Mouse (Mus musculus) left cerebral cortex, postnatal 25 days (tissue): ENCODE results near the gene Pla2g6. TPM values are rescaled to one million over a fixed set of nuclear protein-coding genes. Genes with fewer than 3 reads are reported as not detected.

Experiments
- DNase-seq, 2 experiments: peaks; one replicate each; pipeline ENCODE4 v3.0.0; 2022; ENCODE audit warnings: low spot score in 2 of 2, mixed read lengths in 1 of 2
- intact Hi-C: fragments of 180-260 bp; cut with DNase I; formaldehyde crosslinking; loops from one replicate; pipeline ENCODE4 v1.15.1; 2025
- total RNA-seq, 2 experiments: library from RNA; stranded (reverse); gene quantifications; 2 replicates each; pipeline ENCODE4 v1.2.3; 2021

Pla2g6 gene
- total RNA-seq, 2 experiments from 2014 or later = 20.6 to 22.4 TPM

DNA sequence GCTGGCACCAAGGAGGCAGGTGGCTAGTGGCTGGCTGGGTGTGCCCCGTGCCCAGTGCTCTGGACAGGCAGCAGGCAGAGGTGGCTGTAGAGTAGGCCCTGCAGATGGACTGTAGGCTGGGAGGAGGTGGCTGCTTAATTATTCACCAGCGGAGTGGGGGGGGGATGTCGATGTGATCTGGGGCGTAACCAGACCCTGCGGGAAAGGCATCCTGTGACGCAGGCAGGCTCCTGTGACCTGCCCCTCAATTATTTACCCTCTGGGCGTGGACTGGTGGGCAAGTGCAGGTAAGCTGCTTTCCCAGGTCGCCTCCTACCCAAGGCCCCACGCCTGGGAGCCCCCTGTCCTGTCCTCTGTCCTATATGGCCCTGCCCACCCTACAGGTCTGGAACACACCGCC, 42.8 kb downstream of the Pla2g6 start, which contains the start of gene Baiap2l2:
Gene Baiap2l2 (minus strand): TSS at position 139 of the 400 bp plus-strand sequence.
- intact Hi-C loops = no loop called here

GRCm38 (mm10) chr15:79283371-79283770, 44.8 kb downstream of the Pla2g6 start:
- DNase-seq = no peak
- intact Hi-C loops = no loop called here

More for the DNA sequence above, 42.8 kb downstream of the Pla2g6 start, which contains the start of gene Baiap2l2:
- DNase-seq = no peak

- DNase-seq = no peak
- intact Hi-C loops = no loop called here
These were observed 45.8 kb downstream of the Pla2g6 start for GRCm38 (mm10) chr15:79282434-79282833.

DNA sequence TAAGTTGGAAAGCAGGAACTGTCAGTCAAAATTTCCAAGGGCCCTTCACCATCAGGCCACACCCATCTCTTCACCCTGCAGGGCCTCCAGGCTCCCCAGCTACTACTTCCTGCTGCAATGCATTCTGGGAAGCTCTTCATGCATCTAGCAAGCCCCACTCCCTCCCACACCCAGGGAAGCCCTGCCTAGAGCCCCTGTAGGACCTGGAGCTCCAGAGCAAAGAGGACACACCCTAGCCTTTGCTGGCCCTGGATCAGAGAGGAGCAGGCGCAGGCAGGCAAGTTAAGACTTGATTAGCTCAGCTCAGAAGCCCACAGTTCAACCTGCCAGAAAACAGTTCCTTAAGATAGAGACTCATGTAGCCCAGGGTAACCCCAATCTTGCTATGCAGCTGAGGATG, 46.8 kb downstream of the Pla2g6 start:
- intact Hi-C loops = no loop called here

GRCm38 (mm10) chr15:79280850-79281249, 47.3 kb downstream of the Pla2g6 start:
- intact Hi-C loops = no loop called here
- no peak for DNase-seq

More for the DNA sequence above, 46.8 kb downstream of the Pla2g6 start:
- DNase-seq = no peak

- intact Hi-C loops = no loop called here
- no peak for DNase-seq
These were observed 48.0 kb downstream of the Pla2g6 start for GRCm38 (mm10) chr15:79280209-79280608.

DNA sequence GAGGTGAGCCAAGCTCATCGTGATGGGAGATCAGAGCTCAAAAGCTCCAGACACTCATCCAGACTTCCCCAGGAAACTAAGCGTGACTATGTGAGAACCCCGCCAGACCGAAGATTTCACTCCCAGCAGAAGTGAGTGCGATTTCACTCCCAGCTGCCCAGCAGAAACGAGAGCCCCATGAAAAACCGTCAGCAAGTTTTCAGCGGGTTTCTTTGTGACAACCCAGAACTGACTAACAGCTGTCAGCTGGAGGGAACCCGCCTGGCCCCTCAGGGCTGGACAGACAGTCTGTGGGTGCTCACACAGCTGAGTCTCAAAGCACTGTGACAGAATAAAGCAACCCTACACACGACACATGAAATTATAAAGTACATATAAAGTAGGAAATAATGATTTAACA, 50.5 kb downstream of the Pla2g6 start:
- no peak for DNase-seq
- intact Hi-C loops = no loop called here

- intact Hi-C loops = no loop called here
- no peak for DNase-seq
These were observed 55.2 kb downstream of the Pla2g6 start for GRCm38 (mm10) chr15:79273020-79273419.

- DNase-seq = peak in 1 of 2 experiments; percentile 24
- intact Hi-C loops = no loop called here
These were observed 57.0 kb downstream of the Pla2g6 start for GRCm38 (mm10) chr15:79271124-79271746.

DNA sequence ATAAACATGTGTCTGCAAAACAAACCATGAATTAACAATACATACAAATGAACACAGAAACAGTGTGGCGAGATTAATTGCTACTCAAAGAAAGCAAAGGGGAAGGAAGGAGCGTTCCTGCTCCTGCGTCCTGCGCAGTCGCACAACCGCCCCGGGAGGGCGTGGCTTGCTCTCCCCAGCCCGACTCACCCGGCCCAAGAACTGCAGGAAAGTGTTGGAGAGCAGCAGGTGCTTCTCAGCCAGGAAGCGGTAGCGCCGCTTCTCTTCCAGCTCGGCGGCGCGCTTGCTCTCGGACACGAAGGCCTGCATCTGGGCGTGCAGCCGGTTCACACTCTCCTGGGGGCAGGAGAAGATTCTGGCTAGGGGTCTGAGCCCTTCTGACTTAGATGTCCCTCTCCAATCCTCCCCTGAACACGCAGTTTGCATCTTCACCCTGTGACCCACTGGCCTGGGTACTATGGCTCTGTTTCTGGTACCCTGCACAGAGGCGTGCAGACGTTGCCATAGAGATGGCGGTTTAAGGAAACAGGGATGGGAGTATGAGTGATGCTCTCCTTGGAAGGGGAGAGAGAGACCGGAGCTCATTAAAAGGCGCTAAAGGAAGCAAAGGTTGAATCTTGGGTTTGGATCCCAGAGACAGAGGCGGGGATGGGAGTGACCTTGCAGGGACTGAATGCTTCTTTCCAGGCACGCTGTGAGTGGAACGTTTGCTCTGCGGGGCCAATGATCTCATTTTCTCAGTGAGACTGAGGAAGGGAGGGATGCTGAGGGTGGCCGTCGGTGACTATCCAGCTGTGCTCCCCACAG, 57.7 kb downstream of the Pla2g6 start:
- intact Hi-C loops = no loop called here
- peak in 1 of 2 experiments; percentile 49 for DNase-seq

GRCm38 (mm10) chr15:79268521-79268920, 59.7 kb downstream of the Pla2g6 start:
- intact Hi-C loops = no loop called here
- no peak for DNase-seq

GRCm38 (mm10) chr15:79265384-79265783, 62.8 kb downstream of the Pla2g6 start:
- DNase-seq = no peak
- intact Hi-C loops = no loop called here

DNA sequence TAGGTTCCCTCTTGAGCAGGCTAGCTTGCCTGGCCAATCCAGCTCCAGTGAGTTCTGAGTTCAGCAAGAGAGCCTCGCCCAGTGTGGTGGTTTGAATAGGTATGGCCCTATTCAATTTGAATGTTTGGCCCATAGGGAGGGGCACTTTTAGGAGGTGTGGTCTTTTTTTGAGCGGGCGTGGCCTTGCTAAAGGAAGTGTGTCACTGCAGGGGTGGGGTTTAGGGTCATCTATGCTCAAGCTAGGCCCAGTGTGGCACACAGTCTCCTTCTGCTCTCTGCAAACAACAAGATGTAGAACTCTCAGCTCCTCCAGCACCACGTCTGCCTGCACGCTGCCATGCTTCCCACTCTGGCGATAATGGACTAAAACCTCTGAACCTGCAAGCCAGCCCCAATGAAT, 64.5 kb downstream of the Pla2g6 start:
- no peak for DNase-seq
- intact Hi-C loops = no loop called here

- peak in 1 of 2 experiments; percentile 56 for DNase-seq
- intact Hi-C loops = no loop called here
These were observed 65.3 kb downstream of the Pla2g6 start for GRCm38 (mm10) chr15:79262786-79263309.

GRCm38 (mm10) chr15:79262375-79262774, 65.8 kb downstream of the Pla2g6 start:
- DNase-seq = no peak
- intact Hi-C loops = no loop called here

- DNase-seq = no peak
- intact Hi-C loops = no loop called here
These were observed 66.4 kb downstream of the Pla2g6 start for GRCm38 (mm10) chr15:79261757-79262156.

DNA sequence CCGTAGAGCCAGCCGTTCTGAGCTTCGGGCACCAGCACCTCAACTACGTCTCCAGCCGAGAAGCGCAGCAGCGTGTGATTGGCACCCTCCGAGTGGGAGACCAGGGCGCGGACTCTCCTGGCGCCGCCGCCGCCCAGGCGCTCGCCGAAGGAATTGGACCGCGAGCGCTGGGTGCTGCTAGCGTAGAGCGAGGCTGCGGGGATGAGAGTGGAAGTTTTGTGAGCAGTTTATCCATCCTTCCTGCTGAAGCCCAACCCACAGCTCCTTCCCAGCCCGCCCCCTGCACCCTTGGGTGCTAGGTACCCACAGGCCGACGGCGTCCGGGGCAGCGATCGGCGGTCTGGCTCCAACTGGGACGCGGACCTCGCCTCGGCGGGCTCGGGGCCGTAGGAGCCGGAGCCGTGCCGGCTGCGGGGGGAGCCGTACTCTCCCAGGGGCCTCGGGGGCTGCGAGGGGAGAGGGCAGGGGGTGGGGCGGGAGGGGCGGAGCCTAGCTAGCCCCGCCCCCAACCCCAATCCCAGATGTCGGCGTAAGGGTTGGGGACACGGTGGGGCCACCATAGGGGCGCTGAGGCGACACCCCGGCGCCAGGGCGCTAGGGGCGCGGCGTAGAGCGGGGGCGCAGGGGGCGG, 67.0 kb downstream of the Pla2g6 start:
- intact Hi-C loops = no loop called here
- peak in 1 of 2 experiments; percentile 66 for DNase-seq

GRCm38 (mm10) chr15:79258521-79258920, 69.7 kb downstream of the Pla2g6 start:
- no peak for DNase-seq
- intact Hi-C loops = no loop called here

GRCm38 (mm10) chr15:79254661-79255060, 73.5 kb downstream of the Pla2g6 start, which contains the start of gene Slc16a8:
Gene Slc16a8 (minus strand): TSS chr15:79254761.
- intact Hi-C loops = no loop called here
- no peak for DNase-seq

GRCm38 (mm10) chr15:79252580-79252979, 75.6 kb downstream of the Pla2g6 start:
- DNase-seq = no peak
- intact Hi-C loops = no loop called here
